Mouse (Mus musculus) fat pad, adult 2 months (tissue): Measurements from ENCODE around the gene Nudt3.
A peak's percentile ranks its signal among the peaks of the same experiment; 100 is the strongest.

ENCODE experiments used
- DNase-seq: peaks from one replicate; pipeline ENCODE4 v3.0.0-alpha.2; 2011; ENCODE audit warnings: low read depth, low spot score; ENCODE audit errors: extremely low read depth

Gene Nudt3

DNA sequence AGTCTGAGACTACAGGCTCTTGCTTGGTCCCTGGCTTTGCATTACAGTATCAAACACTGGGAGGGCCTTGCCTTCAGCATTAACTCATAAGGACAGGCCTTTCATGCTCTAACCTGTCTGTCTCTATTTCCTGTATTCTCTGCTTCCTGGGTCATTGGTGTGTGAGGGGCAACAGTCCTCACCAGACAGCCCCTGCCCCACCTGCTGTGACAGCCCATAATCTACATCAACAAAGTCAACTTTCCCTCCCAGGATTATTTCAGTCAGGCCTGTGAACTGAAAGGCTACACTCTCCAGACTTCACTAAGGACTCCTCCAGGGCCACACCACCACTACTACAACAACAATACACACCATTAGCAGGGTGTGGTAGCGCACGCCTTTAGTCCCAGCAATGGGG is 20.3 kb downstream of the Nudt3 start:
- no peak for DNase-seq

DNA sequence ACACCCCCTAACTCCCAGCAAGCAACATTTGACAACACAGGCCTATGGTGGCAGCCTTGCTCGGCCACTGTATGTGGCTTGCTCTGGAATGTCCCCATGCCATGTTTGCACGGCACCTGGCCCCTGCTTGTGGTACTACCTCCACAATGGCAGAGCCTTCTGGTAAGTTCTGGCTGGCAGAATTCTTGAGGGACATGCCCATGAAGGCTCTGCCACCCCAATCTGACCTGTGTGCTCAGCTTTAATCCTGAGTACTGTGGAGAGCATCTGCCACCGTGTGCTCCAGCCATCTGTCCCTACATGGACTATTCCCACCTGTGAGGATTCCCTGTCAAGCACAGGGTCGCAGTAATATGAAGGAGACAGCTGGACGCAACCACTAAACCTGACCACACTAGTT is 22.4 kb downstream of the Nudt3 start:
- no peak for DNase-seq

DNA sequence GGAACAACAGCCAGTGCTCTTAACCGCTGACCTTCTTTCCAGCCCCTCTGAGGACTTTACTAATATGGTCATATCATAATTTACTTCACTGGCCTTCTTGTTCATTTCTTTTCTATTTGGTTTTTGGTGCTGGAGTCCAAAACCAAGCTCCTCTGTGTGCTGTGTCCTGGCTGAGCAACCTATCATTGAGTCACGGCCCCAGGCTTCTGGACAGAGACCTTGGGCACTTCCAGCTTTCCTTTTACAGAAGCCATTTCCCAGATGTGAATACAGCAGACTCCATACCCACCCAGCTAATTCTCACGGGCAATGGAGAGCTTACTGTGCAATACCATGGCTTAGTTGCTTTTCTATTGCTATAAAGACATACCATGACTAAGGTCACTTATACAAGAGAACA is 23.0 kb downstream of the Nudt3 start:
- no peak for DNase-seq

- DNase-seq: no peak
These were observed 26.7 kb downstream of the Nudt3 start for GRCm38 (mm10) chr17:27596376-27597190.

GRCm38 (mm10) chr17:27595659-27596375 is 27.5 kb downstream of the Nudt3 start:
- DNase-seq: no peak

- DNase-seq: no peak
These were observed 30.8 kb downstream of the Nudt3 start for GRCm38 (mm10) chr17:27592565-27592910.

DNA sequence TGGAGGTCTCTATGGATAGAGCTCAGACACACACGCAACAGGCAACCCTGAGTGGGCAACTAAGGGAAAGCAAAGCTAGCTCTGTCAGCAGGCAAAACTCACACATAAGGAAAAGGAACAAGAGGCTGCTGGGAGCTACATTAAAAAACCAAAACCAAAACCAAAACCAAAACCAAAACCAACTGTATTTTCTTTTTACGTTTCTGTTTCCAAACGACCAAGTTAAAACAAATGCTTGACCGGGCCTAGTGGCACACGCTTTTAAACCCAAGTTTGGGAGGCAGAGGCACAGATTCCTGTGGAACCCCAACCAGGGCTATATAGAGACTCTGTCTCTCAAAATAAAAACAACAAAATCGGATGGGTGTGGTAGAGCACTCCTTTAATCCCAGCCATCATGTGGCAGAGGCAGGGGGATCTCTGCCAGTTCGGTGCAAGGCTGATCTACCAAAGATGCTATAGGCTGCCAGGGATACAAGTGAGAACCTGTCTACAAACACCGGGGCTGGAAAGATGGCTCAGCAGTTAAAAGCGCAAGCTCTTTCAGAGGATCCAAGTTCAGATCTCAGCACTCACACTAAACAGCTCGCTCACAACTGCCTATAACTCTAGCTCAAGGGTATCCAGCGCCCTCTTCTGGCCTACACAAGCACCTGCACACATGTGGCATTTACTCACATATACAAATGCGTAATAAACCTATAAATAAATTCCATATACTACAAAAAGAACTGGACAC is 31.3 kb downstream of the Nudt3 start:
- peak; percentile 30 for DNase-seq

- no peak for DNase-seq
These were observed 35.1 kb downstream of the Nudt3 start for GRCm38 (mm10) chr17:27588231-27588630.

DNA sequence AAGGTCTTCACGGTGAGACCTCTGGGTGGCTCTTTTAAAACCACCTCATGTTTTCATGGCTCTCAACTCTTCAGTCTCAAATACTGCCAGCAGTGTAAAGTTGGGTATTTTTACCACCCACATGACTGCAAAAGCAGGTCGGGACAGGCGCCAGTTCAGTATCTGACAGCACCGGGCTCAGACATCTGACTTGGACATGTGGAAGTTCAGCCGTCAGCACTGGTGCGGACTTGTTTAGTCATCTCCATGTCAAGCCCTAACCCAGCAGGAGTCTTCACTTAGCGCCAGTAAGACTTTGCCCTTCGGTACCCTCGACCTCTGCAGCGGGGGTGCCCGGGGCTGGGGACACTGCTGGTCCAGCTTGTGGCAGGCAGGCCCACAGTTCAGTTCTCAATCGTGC is 36.0 kb downstream of the Nudt3 start:
- no peak for DNase-seq

GRCm38 (mm10) chr17:27586661-27587060 is 36.6 kb downstream of the Nudt3 start:
- DNase-seq: no peak

GRCm38 (mm10) chr17:27583185-27583894 is 40.0 kb downstream of the Nudt3 start:
- DNase-seq: no peak

- DNase-seq: no peak
These were observed 42.8 kb downstream of the Nudt3 start for GRCm38 (mm10) chr17:27580392-27581068.

- DNase-seq: no peak
These were observed 43.5 kb downstream of the Nudt3 start for GRCm38 (mm10) chr17:27579816-27580215.

DNA sequence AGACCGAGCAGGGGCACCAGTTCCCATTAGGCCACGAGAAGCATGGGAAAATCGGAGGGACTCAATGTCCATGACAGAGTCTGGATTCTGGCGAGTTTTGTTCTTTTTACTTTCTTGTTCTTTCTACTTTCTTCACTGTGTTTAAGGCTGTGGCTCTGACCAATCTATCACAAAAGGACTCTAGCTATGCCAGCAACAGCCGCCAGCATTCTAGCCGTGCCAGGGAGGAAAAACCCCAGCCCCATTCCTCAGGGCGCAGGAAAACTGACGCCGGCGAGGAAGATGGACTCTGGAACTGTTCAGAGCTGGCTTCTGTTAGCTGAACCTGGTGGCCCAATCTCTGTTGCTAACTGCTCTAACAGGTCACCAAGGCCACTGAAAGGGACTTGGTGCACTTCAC is 44.8 kb downstream of the Nudt3 start:
- DNase-seq: no peak

DNA sequence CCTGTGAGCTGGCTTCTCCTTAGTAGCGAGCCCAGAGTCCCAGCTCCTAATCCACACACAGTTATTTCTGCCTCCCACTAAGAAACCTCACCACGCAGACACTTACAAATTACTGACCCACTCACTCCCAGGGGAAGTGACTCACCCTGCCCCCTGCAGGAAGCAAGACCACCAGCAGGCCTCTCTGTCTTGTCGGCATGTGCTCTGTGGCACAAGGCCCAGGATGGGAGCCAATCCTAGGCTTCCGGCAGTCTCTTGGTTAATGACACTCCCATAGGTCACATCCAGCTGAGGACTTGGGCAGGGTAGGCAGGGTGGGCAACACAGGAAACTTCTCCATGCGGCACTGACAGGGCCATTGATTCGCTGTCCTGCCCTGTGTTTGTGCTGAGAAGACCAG is 45.8 kb downstream of the Nudt3 start:
- DNase-seq: no peak

DNA sequence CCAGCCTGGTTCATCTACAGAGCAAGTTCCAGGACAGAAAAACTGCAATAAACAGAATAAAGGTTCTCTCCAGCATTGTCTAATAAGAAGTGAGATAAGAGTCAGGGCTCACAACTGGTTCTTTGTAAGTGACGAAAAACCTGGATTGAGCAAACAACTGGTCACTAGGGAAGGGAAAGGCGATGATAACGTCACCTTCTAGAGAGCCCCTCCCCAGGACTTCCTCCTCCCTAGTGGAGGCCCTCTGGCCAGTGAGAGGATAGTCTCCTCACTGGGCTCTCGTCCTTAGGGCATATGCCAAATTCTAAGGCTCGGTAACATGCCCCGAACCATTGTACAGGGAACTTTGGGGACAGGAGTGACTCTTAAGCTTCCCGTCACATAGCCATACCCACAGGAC is 47.2 kb downstream of the Nudt3 start:
- no peak for DNase-seq

DNA sequence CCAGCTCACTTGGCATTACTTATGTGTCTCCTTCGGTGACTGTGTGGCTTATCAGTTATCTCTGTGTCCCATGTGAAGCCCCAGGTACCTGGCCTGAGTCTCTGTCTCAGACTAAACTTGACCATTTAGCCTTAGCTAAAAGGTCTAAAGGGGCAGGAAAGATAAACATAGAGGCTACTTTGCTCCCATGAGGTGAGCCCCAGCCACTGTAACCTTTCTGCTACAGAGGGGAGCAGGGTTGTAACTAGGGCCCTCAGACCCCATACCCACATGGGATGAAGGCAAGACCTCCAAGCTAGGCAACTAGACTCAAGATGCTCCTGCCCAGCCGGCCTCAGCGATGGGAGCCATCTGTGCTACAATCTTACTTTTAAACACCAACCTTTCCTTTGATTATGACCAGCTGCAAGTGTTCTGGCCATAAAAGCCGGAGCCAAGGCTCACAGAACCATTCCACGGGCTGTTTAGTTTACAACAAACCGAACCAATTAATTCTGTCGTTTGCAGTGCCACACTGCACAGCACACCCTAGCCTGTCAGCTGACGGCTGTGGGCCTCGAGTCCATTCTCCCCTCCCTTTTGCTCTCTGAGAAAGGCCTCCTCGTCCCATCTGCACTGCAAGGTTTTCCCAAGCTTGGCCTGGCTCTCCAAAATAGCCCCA is 48.0 kb downstream of the Nudt3 start:
- no peak for DNase-seq

GRCm38 (mm10) chr17:27574470-27575115 is 48.7 kb downstream of the Nudt3 start:
- no peak for DNase-seq

DNA sequence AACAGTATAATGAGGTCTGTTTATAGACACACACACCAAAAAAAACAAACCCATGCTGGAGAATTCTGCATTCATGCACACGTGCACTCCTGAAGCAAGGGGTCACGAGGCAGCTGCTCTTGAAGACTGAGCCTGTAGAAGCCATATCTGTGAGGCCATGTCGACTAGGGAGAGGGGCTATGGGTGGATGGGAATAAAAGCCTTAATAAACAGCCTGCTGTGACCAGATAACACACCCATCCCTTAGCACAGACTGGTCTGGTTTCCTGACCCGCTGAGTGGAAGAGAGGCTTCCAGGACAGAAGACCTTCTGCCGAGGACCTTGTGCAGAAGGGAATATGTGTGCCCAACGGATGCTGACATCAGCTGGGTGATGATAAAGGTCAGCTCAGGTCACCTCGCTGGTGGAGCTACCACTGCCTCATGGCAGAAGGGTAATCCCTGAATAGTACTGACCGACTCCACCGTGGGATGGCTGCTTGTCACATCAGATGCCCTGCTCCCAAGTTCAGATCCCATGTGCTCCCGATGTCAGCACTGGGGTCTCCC is 49.4 kb downstream of the Nudt3 start:
- no peak for DNase-seq
